Mouse (Mus musculus) adrenal gland (tissue): ENCODE data around the gene Tns3.

Experiments used
- intact Hi-C: fragments of 180-260 bp; cut with DNase I; formaldehyde crosslinking; loops from one replicate; pipeline ENCODE4 v1.15.1; 2025

The Tns3 gene

DNA sequence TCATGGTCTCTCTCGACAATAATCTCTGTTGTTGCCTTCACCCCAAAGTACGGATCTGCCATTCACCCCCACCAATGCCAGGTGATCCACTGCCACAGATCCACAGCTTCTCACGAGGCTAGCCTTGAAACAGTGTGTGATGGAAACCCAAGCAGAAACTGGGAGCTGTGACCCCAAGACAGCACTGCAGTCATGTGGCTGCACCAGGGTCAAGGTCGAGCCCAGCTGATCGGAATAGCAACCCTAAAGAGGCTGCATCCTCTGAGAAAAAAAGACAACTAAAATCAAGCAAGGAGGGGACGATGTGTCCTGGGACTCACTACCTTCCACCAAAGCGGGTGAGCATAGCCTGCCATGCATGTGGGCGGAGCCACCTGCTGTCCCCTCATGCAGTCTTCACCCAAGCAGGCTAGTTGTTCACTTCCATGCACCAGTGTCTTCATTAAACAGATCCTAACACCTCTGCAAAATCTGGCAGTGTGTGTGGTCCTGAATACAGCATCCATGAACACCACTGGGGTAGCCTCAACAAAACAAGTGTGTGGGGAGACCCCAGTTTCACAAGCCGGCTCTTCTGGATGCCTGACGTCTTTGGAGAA, 12.1 kb downstream of the Tns3 start:
- intact Hi-C loops: no loop called here

DNA sequence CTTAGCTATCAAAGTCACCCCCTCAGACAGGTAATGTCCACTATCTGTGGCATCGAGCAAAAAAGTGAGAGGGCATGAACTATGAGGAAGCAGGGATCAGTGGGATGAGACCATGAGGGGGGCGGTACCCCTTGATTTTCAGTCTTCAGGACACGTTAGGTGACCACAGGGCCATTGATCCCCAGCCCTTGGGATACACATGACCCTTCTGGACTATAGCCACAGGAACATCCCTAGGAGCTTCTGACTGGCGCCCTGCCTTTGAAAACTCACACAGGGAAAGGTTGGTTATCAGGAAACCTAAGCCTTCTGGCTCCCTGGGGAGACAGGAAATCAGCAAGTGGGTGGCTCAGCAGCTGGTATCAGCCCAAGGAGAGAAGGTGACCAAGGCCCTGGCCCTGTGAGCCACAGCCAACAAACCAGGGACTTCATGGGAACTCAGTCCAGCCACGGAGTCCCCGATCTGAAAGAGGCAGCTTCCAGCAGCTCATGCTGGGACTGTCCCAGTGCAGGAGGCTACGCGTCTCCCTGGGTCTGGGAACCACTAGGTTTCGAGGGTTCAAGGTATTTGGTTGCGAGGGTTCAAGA, 12.8 kb downstream of the Tns3 start:
- intact Hi-C loops: no loop called here

DNA sequence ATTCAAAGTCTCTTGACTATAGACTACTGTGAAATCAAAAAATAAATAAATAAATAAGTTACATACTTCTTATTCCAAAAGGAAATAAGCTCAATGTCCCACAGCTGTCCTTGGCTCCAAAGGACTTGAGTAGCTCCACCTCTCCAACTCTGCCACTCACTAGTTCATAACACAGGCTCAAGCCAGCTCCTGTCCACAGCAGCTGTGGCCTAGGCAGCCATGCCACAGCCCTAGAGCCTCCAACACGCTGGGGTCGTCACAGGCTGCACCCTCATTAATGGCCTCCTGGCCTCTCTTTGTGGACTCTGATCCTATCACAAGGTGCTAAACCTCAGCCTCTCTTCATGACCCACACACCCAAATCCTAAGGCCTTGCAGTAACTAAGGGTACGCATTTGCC, 18.7 kb downstream of the Tns3 start:
- intact Hi-C loops: no loop called here

DNA sequence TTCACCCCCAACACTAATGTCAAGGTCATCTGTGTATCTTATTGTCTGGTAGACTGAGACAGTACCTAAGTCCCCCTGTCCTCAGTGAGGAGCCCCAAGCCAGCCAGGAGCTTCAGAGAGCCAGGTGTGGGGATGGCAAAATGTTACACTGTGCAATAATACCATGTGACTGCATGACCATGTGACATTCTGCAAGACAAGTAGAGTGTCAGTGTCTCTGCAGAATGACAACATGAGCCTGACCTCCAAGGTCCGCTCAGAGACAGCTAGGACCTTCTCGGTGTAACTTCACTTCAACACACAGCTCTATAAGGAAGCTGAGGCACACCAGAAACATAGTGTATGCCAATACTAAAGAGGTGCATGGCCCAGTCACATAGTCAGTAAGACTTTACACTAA, 20.1 kb downstream of the Tns3 start:
- intact Hi-C loops: no loop called here

DNA sequence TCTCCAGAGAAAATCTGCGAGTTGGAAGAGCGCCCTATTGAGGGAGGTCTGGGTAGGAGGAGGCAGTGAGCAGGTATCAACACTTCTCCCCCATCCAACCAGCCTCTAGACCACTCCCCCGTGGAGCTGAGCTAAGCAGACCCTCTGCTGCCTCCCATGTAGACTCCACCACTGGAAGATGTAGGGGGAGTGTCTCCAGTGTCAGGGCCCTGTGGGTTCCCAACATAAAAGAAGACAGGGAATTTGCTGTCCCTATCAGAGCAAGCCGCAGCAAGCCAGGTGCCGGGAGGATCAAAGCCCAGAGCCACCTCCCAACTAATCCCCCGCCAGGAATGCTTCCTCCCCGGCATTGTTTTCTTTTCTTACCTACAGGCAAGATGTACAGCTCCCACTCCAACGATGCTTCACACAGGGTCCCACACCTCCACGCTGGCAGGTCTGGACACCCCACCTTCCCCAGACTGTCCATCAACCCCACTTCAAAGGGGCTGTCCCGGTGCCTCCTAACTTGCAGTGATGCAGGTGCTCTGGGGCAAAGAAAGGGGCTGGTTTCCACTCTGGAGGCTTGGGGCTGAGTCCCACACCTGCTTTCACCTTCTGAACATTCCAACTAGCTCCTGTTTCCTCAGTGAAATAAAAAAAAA, 22.6 kb downstream of the Tns3 start:
- intact Hi-C loops: no loop called here

DNA sequence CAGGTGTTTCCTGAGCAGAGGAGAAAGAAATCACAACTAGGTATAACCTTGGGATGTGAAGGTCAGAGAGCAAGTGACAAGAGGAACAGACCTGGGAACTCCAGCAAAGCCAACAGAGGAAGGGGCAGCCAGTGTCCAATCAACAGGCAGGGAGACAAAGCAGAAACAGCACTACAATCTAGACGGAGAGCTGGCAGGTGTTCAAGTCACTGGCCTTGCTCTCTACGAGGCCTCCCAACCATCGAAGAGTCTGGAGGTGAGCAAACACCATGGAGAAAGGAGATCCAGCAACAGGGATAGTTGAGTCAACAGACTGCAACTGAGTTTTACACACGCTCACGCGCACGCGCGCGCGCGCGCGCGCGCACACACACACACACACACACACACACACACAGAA, 24.6 kb downstream of the Tns3 start:
- intact Hi-C loops: no loop called here

DNA sequence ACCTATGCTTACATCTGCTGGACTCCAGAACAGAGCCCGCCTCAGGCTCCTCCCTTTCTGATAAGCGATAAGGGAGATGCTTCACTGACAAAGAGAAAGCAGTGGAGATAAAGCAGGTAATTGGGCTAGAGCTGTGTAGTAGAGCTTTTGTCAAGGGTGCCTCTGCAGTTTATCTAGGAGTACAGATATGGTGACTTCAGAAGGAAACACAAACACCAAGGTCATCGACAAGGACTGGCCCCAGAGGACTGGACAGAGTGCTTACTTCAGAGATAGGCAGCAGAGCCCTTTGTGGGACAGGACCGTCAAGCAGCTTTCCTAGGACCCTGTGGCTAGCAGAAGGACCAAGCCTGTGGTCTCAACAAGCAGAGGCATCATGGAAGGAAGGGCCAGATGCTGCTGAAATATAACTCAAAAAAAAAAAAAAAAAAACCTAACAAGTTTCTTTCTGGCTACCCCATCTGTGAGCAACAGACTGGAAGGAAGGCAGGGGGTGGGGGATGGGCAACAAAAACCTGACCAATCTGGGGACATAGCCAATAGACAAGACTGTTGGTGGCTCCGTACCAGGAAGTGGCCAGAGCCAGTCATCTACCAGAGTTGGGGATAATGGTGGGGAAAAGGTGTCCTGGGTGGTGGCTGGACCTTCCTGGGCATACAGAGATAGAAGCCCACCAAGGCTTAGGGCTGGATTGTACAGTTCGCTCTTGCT, 25.2 kb downstream of the Tns3 start:
- intact Hi-C loops: no loop called here

DNA sequence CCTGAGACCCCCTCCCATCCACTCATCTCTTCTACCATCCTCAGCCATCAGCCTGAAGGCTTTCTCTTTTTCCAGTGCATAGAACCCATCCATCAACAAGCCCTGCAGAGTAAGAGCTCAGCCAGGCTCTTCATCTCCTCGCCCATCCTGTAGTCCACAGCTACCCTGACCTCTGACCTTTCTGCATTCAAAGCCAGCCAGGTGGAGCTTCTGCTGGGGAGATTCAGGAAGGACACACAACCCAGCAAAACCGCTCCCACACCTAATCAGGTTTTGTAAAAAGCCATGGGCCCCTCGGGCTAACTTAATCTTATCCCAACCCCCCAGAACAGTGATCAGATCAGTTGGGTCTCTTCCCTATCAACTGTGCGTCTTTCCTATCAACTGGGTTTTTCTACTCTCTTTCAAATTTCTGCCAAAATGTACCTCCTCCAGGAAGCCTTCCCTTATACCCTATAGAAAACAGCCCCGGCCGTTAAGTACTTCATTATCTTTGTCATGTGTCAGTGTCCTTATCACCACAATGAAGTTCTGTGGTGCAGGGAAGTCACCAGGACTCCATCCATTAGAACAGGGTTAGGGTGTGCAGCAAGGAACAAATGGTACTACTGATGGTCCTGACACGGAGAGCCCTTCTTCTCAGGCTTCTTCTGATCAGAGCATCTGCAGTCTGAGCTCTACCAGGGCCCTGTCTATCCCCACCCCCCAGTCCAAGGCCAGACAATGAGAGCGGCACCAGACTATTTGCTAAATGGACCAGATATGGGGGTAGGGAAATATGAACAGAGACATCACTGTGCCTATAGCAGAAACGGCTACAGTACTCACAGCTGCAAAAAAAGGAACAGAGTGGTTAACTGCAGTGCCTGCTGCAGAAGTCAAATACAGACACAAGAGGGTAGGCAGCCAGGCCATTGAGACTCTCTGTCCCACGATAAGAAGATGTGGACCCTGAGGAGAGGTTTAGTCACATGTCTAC, 26.6 kb downstream of the Tns3 start:
- intact Hi-C loops: no loop called here

DNA sequence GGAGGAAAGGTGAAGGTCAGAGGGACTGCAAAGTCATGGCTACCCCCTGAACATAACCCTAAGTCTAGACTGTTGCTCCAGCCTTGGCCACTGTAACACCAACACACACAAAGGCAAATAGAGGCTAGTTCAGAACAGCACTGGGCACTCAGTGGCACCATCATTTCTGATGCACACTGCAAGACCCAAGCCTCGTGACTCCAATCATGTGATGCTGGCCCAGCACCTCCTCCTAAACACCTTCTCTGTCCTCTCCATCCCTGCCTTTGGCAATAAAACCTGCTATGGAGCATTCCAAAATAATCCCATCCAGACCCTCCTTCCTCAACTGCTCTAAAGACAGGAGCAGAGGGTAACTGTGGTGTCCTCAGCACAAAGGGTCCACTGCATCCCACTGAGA, 27.7 kb downstream of the Tns3 start:
- intact Hi-C loops: no loop called here

DNA sequence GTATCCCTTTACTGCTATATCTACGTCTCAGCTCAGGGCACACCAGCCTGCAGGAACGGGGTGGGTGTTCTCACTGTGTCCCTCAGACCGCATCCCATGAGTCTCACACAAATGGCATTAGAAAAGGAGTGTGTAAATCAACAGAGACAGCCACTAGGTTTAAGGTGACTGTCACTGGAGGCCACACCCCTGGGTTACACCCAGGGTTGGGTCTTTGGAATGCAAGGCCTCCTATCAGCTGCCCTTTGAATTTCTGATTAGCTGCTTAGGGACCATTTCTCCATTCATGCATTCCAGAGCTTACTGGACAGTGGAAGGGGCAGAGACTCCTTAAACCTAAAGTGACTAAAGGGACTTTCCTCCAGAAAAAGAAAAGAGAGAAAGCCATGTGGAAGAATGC, 28.6 kb downstream of the Tns3 start:
- intact Hi-C loops: no loop called here

DNA sequence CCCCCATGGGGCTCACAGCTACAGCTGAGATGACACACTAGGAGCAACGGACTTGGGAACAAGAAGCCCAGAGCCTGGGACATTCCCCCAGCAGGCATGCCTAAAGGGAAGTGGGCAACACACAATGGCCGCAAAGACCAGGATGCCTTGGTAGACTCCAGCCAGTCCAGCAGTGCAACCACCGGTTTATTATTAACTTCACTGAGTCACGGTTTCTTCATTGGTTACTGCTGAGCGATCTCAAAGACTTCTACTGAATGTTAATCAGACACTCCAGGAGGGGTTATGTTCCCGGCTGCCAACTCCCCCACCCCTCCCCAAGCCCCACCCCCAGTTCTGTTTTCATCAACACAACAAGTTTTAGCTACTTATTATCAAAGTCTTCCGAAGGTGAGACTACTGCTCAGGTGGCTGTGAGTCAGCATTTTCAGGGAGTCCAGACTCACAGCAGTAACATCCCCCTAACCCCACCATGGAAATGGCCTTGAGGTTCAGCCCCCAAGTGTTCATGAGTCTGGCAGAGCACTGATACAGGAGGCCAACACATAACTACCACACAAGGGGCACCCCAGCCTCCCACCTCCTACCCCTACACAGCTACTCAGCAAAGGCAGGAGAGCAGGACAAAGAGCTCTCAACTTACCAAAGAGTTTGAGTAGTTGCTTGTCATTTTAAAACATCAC, 29.5 kb downstream of the Tns3 start:
- intact Hi-C loops: no loop called here

DNA sequence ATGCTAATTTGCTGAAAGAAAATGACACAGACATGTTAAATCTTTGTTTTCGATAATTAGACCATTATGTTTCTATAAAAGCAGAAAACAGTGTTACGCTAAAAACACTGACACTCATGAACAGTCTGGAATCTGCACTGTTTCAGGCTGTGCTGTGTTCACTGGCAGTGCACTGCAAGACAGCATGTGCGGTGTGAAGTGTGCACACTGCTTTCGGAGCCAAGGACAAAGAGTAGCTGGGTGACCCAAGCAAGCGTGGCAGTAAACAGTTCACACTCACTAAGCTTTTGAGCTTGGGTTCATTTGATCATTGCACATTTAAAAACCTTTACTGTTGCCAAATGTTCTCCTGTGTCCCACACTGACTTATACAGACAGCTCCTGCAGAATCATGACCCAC, 32.2 kb downstream of the Tns3 start:
- intact Hi-C loops: no loop called here

DNA sequence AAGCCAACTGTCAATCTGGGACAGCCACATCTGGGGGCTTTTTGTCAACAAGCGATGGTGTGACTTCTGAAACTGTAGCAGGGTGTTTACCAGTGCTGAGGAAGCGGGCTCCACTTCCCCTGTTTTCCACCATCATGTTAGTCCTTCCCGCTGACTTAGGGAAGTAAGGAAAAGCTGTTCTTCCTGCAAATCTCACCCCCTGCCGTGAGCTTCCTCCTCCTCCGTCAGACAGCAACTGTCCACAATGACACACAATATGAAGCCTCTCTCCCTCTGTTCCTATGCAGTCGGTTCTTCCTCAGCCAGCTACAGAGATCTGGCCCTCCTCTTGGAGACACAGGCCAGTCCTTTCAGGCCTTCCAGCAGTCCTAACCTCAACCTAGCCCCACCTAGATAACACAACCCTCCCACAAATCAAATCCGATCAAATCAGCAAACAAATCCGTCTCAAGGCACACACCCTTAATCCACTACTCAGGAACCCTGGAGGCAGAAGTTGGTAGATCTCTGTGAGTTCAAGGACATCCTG, 34.4 kb downstream of the Tns3 start:
- intact Hi-C loops: loop anchor here (5.0 kb wide), 1 partner anchor 32 kb away; the partner anchor contains the start of gene Tns3

DNA sequence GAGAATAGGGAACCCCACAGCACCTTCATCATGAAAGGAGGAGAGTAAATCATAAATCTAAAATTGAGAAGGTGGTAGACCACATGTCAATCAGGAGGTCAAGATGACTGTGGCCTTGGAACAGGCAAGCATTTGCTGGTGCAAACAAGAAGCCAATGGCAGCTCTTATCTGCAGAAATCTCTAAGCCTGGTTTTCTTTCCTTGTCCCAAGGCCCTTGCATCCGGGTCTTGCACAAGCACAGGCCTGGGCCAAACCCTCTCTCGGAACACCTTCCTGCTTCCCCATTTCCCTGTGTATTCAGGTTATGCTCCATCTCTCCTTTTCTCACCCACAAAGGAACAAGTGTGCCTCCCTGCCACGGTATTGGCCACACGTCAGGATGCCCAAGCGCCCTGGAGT, 35.0 kb downstream of the Tns3 start:
- intact Hi-C loops: loop anchor here (5.0 kb wide), 1 partner anchor 33 kb away; the partner anchor contains the start of gene Tns3

DNA sequence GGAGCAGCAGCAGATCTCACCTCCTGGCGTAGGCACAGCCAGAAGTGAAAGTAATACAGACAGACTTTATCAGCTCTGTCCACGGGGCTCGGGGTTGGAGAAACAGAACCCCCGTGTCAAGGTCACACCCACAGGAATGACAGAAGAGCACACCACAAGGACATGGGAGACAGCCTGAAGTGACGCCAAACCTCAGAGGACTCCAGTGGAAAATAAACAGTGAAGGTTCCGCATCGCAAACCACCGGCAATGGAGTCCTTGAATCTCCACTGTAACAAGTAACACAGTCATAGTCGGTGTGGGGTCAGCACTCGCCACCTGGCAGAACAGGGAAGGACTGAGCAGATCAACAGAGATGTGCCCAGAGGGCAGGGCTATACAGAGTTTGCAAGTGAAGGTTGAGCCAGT, 35.5 kb downstream of the Tns3 start:
- intact Hi-C loops: loop anchor here (5.0 kb wide), 1 partner anchor 33 kb away; the partner anchor contains the start of gene Tns3

DNA sequence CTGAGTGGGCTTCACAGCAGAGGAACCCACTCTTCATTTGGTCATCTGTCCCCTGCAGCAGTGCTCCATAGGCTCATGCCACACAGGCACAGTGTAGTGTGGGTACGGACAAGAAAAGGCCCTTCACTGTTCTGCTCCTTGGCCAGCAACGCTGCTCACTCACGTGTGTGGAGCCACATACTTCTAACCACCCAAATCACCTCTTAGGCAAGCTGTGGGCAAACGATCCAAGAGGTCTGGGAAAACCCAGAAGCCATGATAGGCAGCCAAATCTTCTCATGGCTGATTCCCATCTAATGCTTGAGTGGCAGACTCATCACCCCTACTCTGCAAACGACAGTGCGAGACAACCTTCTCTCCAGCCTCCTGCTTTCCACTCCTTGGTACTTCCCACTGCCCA, 37.2 kb downstream of the Tns3 start:
- intact Hi-C loops: loop anchor here (5.0 kb wide), 1 partner anchor 35 kb away; the partner anchor contains the start of gene Tns3

DNA sequence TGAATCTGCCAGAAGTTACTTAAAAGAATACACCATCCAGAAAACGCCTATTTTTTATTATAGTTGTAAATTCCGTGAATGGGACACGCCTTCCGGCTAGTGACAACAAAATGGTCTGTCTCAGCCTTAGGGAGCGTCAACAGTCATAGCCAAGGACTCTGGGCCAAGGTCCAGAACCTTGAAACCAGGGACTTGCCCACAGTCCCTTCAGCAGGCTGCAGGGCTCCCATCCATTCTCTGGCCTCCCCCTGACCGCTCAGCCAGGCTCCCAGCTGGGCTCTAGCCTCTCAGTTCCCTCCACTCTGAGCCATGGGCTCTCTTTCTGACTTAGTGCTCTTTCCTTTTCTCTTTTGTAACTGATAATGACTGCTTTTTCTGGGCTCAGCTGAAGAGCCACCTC, 37.6 kb downstream of the Tns3 start:
- intact Hi-C loops: loop anchor here (5.0 kb wide), 1 partner anchor 36 kb away; the partner anchor contains the start of gene Tns3

DNA sequence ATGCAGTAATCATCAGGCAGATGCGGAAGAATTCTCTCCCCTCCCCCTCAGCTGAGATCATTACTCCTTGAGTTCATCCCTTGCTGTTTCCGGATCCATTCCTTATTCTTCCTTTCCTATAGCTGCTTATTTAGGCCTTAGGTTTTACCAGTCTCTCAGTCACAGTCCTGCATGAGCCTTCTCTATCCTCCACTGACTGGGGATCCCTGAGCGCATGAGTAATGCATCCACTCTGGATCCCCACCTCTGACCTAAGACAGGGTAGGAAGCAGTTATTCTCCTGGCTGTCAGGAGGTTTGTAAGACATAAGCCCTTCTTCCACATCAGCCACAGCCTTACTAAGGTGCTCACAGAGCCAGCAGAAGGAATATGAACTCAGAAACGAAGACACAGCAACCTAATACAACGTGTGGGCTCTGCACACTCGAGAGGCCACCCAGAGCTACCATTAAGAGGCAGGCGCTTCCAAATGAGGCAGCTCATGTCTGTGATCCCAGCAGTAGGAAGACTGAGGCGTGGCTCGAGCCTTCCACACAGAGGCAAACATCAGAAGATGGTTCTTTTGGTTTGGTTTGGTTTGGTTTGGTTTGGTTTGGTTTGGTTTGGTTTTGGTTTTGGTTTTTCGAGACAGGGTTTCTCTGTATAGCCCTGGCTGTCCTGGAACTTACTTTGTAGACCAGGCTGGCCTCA, 38.3 kb downstream of the Tns3 start:
- intact Hi-C loops: loop anchor here (5.0 kb wide), 1 partner anchor 36 kb away; the partner anchor contains the start of gene Tns3

DNA sequence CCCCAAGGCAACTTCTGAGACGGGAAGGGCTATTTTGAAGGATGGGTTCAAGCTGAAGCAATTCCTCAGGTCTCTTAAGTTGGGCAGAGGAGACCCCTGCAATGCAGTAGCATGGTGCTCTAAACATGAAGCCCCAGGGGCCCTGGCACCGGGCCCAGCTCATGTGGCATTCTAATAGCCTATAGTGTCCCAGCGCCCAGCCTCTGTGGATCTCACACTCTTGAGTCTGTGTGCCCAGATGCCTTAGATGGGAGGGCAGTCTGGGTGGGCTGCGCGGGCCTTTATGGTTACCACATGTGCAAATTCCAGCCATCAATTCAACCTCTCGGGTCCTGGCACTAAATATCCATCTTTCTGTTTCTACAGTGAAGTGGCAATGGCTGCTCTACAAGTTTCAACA, 38.9 kb downstream of the Tns3 start:
- intact Hi-C loops: loop anchor here (5.0 kb wide), 1 partner anchor 37 kb away; the partner anchor contains the start of gene Tns3
